Mouse (Mus musculus) myocyte (in vitro differentiated cells): Measurements from ENCODE around the gene Kat8.

Source experiments
- E2F4 ChIP-seq: IDR thresholded peaks from one replicate; pipeline ENCODE4 v1.6.1; 2011; ENCODE audit warnings: mild to moderate bottlenecking, control low read depth, moderate library complexity; ENCODE audit not compliant: insufficient read depth
- MAX ChIP-seq: IDR thresholded peaks from one replicate; pipeline ENCODE4 v1.6.1; 2011; ENCODE audit warnings: low read depth, mild to moderate bottlenecking, control low read depth
- POLR2A ChIP-seq: IDR thresholded peaks from one replicate; pipeline ENCODE4 v1.6.1; 2011; ENCODE audit warnings: low read depth, mild to moderate bottlenecking, control low read depth, moderate library complexity; ENCODE audit not compliant: insufficient read length
- POLR2AphosphoS2 ChIP-seq: IDR thresholded peaks from one replicate; pipeline ENCODE4 v1.6.1; 2011; ENCODE audit warnings: low read depth, control low read depth; ENCODE audit not compliant: insufficient read length
- TCF12 ChIP-seq: IDR thresholded peaks from one replicate; pipeline ENCODE4 v1.6.1; 2011; ENCODE audit warnings: mild to moderate bottlenecking, control low read depth; ENCODE audit not compliant: poor library complexity, insufficient read depth, severe bottlenecking
- USF1 ChIP-seq: IDR thresholded peaks from one replicate; pipeline ENCODE4 v1.6.1; 2011; ENCODE audit warnings: low read depth, mild to moderate bottlenecking, control low read depth, moderate library complexity

DNA sequence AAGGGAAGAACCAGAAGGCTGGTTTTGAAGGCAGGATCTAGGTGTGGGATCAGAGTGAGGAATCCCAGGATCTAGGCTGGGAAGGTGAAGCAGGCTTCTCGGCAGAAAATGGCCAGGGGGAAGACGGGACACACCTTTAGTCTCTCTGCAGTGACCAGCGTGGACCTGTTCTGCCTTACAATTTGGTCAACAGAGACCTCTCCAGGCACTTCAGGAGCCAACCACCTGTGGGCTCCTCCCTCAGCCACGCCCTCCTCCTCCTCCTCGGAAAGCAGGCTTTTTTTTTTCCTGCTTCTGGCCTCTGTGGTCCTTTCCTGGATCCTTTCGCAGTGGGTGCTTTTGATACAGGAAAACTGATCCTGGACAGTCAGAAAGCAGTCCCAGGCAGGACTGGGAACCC lies 17.6 kb downstream of the Kat8 start, which contains the start of gene Prss8:
- no peak for TF ChIP-seq POLR2AphosphoS2
- no peak for TF ChIP-seq MAX
- no peak for TF ChIP-seq USF1
- TF ChIP-seq POLR2A = no peak
- TF ChIP-seq TCF12 = no peak
- no peak for TF ChIP-seq E2F4
